Mouse (Mus musculus) spleen, adult 2 months (tissue): Measurements from ENCODE around the gene Adck2. TPM values are rescaled to one million over a fixed set of nuclear protein-coding genes. Genes with fewer than 3 reads are reported as not detected.

ENCODE experiments used
- DNase-seq, 2 experiments: peaks; one replicate each; pipeline versions ENCODE4 v3.0.0 to v3.0.0-alpha.2; 2012 to 2021; ENCODE audit warnings: low spot score in 2 of 2, low read depth in 1 of 2
- H3K27ac ChIP-seq: fragments of 200-500 bp; 2 replicates; pipeline ENCODE4 v1.5.1; 2012; ENCODE audit warnings: low read length, inconsistent platforms; ENCODE audit not compliant: insufficient read depth
- H3K27me3 ChIP-seq: fragments of 200-500 bp; 2 replicates; pipeline ENCODE4 v1.6.1; 2012; ENCODE audit warnings: mild to moderate bottlenecking, moderate library complexity, low read length, inconsistent platforms; ENCODE audit not compliant: control insufficient read depth, insufficient read depth
- H3K36me3 ChIP-seq: fragments of 200-500 bp; 2 replicates; pipeline ENCODE4 v1.6.1; 2012; ENCODE audit warnings: mild to moderate bottlenecking, low read length, inconsistent platforms; ENCODE audit not compliant: control insufficient read depth, insufficient read depth
- H3K4me1 ChIP-seq: fragments of 200-500 bp; 2 replicates; pipeline ENCODE4 v1.6.1; 2011; ENCODE audit warnings: inconsistent platforms; ENCODE audit not compliant: control insufficient read depth, insufficient read depth, insufficient read length
- H3K4me3 ChIP-seq: fragments of 200-500 bp; 2 replicates; pipeline ENCODE4 v1.5.1; 2011; ENCODE audit warnings: mild to moderate bottlenecking, inconsistent platforms; ENCODE audit not compliant: insufficient read depth, insufficient read length; ENCODE audit errors: extremely low read depth
- CTCF ChIP-seq: fragments of 200-500 bp; IDR thresholded peaks from 2 replicates; pipeline ENCODE4 v1.5.1; 2011; ENCODE audit warnings: mild to moderate bottlenecking, inconsistent platforms; ENCODE audit not compliant: insufficient read depth, insufficient read length, insufficient replicate concordance; ENCODE audit errors: extremely low read depth
- POLR2A ChIP-seq: fragments of 200-500 bp; IDR thresholded peaks from 2 replicates; pipeline ENCODE4 v1.6.1; 2011; ENCODE audit warnings: low read depth, low read length, inconsistent platforms
- WGBS: fragments of 180-500 bp; shearing (Covaris S2); methylation state at CpG from one replicate; pipeline ENCODE4 v1.1.7; 2018; 5-methylcytosine and 5-hydroxymethylcytosine counted together
- polyA plus RNA-seq: library from polyadenylated mRNA; depleted of rRNA; stranded (reverse); fragments of >200 nt; gene quantifications from 2 replicates; pipeline ENCODE4 v1.2.3, GENCODE M21; 2012; rRNA removed

Gene Adck2
- polyA plus RNA-seq, 1 experiment = 8.6 TPM

DNA sequence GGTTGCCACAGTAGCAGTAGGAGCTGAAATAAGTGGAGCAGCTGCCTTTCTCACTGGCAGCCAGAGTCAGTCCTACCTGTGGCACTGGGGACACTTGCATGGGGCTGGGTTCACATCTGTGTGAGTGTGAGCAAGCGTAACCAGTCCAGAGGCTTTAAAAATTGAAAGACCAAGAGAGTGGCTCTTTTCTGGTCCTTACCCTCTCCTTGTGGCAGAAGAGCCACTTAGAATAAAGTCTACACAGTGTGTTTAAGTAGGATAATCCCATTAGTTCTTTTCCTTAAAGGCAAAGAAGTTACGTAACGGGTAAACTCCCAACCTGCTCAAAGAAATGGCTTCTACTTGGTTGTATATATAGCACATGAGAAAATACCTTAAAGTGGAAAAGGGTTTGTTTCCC lies 27.2 kb downstream of the Adck2 start:
- no peak overlapping the region for H3K27ac ChIP-seq
- no peaks in the 10 kb centered on the region for H3K27me3 ChIP-seq
- 94% methylated on average over 3 of the region's 3 CpGs for WGBS
- TF ChIP-seq CTCF (no peak), POLR2A (no peak)
- H3K4me3 ChIP-seq = no peak overlapping the region
- no peaks in the 10 kb centered on the region for H3K4me1 ChIP-seq
- peaks cover 28% of the 10 kb centered on the region for H3K36me3 ChIP-seq
- DNase-seq = no peak

- Histone ChIP-seq H3K4me1 (peaks cover 2% of the 10 kb centered on the region), H3K4me3 (no peak overlapping the region), H3K27me3 (no peaks in the 10 kb centered on the region), H3K36me3 (peaks cover 28% of the 10 kb centered on the region), H3K27ac (no peak overlapping the region)
- DNase-seq = no peak
- TF ChIP-seq POLR2A = no peak
- no peak for TF ChIP-seq CTCF
- WGBS = 47% methylated on average over 3 of the region's 3 CpGs
Observed at GRCm38 (mm10) chr6:39601828-39602227, 28.2 kb downstream of the Adck2 start.

- no peak for TF ChIP-seq POLR2A
- no peak for TF ChIP-seq CTCF
- no peak for DNase-seq
- Histone ChIP-seq H3K4me1 (peaks cover 2% of the 10 kb centered on the region), H3K4me3 (no peak overlapping the region), H3K36me3 (peaks cover 17% of the 10 kb centered on the region), H3K27me3 (no peaks in the 10 kb centered on the region), H3K27ac (no peak overlapping the region)
- 95% methylated on average over 5 of the region's 5 CpGs for WGBS
Observed at GRCm38 (mm10) chr6:39604565-39604964, 30.9 kb downstream of the Adck2 start.

- TF ChIP-seq POLR2A (no peak), CTCF (no peak)
- H3K36me3 ChIP-seq = peaks cover 10% of the 10 kb centered on the region
- H3K27me3 ChIP-seq = no peaks in the 10 kb centered on the region
- peaks cover 2% of the 10 kb centered on the region for H3K4me1 ChIP-seq
- DNase-seq = no peak
- H3K27ac ChIP-seq = no peak overlapping the region
- H3K4me3 ChIP-seq = no peak overlapping the region
- 88% methylated on average over 6 of the region's 6 CpGs for WGBS
Observed at GRCm38 (mm10) chr6:39606056-39606455, 32.4 kb downstream of the Adck2 start.

DNA sequence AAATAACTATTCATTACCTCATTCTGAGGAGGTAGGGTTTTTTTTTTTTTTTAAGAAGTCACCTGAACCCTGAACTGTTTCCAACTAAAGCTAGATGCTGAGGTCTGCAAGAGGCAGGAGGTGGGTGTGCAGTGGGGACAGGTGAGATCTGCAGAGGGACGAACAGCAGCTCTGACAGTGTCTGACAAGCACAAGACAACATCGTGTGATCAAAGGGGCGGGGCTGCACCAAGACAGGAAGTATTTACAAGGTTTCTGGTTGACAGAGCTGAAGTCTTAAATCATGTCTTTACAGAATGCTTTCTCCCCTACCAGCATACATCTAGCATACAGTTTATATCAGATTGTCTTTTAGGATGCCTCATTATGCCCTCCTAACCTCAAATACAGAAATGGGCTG lies 33.2 kb downstream of the Adck2 start:
- peaks cover 11% of the 10 kb centered on the region for H3K36me3 ChIP-seq
- 19% methylated on average over 3 of the region's 3 CpGs for WGBS
- H3K27ac ChIP-seq = no peak overlapping the region
- peak; percentile 22 to 38 for DNase-seq
- no peak overlapping the region for H3K4me3 ChIP-seq
- TF ChIP-seq CTCF = no peak
- TF ChIP-seq POLR2A = no peak
- H3K4me1 ChIP-seq = peaks cover 2% of the 10 kb centered on the region
- H3K27me3 ChIP-seq = no peaks in the 10 kb centered on the region

DNA sequence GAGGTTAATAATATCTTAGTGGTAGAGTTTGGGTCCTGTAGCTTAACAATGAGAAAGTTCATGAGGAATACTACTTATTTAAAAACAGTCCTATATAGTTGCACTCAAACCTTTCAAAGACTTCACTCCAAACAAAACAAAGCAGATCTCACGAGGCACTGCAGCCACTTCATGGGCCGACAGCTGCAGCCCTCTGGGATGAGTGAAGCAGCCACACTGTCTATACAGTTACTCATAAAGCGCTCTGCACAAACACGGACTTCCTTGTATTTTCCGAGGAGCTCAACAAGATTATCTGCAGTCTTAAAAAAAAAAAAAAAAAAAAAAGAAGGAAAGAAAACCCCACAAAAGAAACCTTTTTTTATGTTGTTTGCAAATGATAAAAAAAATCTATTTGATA lies 33.7 kb downstream of the Adck2 start:
- no peak overlapping the region for H3K27ac ChIP-seq
- WGBS = 83% methylated on average over 5 of the region's 5 CpGs
- DNase-seq = no peak

DNA sequence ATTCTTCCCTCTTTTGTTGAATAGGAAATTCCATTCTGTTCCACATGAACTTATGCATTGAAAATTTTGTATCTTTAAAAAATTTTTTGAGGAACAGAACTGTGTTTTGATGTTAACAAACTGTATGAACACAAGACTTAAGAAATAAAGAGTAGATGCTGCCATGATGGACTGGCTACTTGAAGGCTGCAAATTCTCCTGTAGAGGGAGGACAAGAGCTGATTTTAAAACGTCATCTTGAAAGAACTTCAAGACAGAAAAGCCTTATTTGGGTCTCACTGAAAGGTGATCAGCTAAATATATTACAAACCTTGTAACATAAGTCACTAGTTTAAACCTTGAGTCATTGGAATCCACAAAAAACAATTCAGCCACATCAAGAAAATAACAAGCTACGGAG lies 36.5 kb downstream of the Adck2 start:
- WGBS = 59% methylated on average over 2 of the region's 2 CpGs
- Histone ChIP-seq H3K27me3 (no peaks in the 10 kb centered on the region), H3K4me3 (no peak overlapping the region), H3K4me1 (peaks cover 2% of the 10 kb centered on the region), H3K36me3 (peaks cover 6% of the 10 kb centered on the region), H3K27ac (no peak overlapping the region)
- DNase-seq = no peak
- TF ChIP-seq POLR2A = no peak

More for the DNA sequence above, 33.7 kb downstream of the Adck2 start:
- TF ChIP-seq CTCF = no peak
- no peak for TF ChIP-seq POLR2A
- Histone ChIP-seq H3K36me3 (peaks cover 8% of the 10 kb centered on the region), H3K4me1 (peaks cover 2% of the 10 kb centered on the region), H3K4me3 (no peak overlapping the region), H3K27me3 (no peaks in the 10 kb centered on the region)

DNA sequence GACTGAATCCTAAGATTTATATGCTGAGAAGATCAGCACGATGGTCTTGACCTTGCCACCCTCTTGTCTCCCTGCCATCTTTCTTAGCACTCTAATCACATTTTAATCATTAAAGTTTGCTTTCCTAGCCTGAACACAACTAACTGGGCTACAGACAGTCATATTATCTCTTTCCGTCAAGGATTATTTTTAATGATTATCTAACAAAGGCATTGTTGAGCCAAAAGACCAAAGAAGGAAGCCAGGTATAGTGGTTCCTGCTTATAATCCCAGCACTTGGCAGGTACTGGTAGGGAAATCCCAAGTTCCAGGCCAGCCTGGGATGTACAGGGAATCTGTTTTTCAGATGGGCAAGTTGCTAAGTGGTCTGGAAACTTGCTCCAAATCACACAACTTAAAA lies 37.6 kb downstream of the Adck2 start:
- H3K27me3 ChIP-seq = no peaks in the 10 kb centered on the region
- TF ChIP-seq POLR2A = no peak
- no peak for TF ChIP-seq CTCF
- H3K36me3 ChIP-seq = peaks cover 9% of the 10 kb centered on the region
- WGBS = 93% methylated on average over 2 of the region's 2 CpGs
- H3K27ac ChIP-seq = no peak overlapping the region
- no peak for DNase-seq
- H3K4me1 ChIP-seq = peaks cover 2% of the 10 kb centered on the region
- no peak overlapping the region for H3K4me3 ChIP-seq

Other genes with a start within 250 kb of the Adck2 start
- gene Slc37a3, start 196.2 kb upstream of the Adck2 start, polyA plus RNA-seq = 7.7 and 10.3 TPM in 2 replicates
- 4.4 and 4.7 TPM in 2 replicates for gene Rab19, start 192.7 kb upstream of the Adck2 start, polyA plus RNA-seq
- gene Mkrn1, start 153.4 kb upstream of the Adck2 start, polyA plus RNA-seq = 96.8 and 131 TPM in 2 replicates
- 7.3 and 9.2 TPM in 2 replicates for gene Dennd2a, start 16.0 kb upstream of the Adck2 start, polyA plus RNA-seq
- 0.79 TPM in 1 of 2 replicates, not detected in the other for gene Gm42420, start 11.9 kb downstream of the Adck2 start, polyA plus RNA-seq
- gene Ndufb2, start 18.7 kb downstream of the Adck2 start, polyA plus RNA-seq = 71.2 and 124 TPM in 2 replicates
- gene Braf, start 151.6 kb downstream of the Adck2 start, polyA plus RNA-seq = 4.5 and 6.4 TPM in 2 replicates
- 20.6 and 25.9 TPM in 2 replicates for gene Mrps33, start 237.1 kb downstream of the Adck2 start, polyA plus RNA-seq